Comparison of ENCODE assay signal across 10 mouse cellular contexts in genomic region chr16:94155041-94155653, GRCm38 (mm10).
A peak's percentile ranks its signal among the peaks of the same experiment; 100 is the strongest.
DNase-seq lines count a peak whose midpoint lies in the region; ATAC-seq lines count a peak whose summit lies in the region.
"Had no signal": no experiment of that assay in that cellular context is flagged by ENCODE, and none has a peak within 500 bp of the region (broad histone marks: within the 10 kb centered on the region; RNA-seq: fewer than 3 reads in every experiment).

No protein-coding gene starts in this region.

- no peaks in the 10 kb centered on the region for H3K9me3 ChIP-seq in hindbrain, embryonic 10.5 days
- H3K9me3 ChIP-seq in midbrain, embryonic 13.5 days = no peaks in the 10 kb centered on the region
- H3K9me3 ChIP-seq: liver, embryonic 15.5 days; stomach, embryonic 15.5 days had no signal

- peak overlapping the region; percentile 19 for H3K27ac ChIP-seq in hindbrain, embryonic 10.5 days
- H3K27ac ChIP-seq in midbrain, embryonic 13.5 days = peak overlapping the region; percentile 44; the same call in 1 of the 2 replicates
- H3K27ac ChIP-seq: liver, embryonic 15.5 days; stomach, embryonic 15.5 days had no signal

- no peak overlapping the region; the same call in 1 of the 2 replicates for H3K4me2 ChIP-seq in midbrain, embryonic 13.5 days (replicated peaks)
- H3K4me2 ChIP-seq: liver, embryonic 15.5 days; stomach, embryonic 15.5 days had no signal

- intact Hi-C loops in left cerebral cortex, postnatal 25 days (cut with DNase I) = no loop called here
- intact Hi-C loops in left cerebral cortex, postnatal 36 days (cut with DNase I) = no loop called here

- H3K27me3 ChIP-seq in hindbrain, embryonic 10.5 days (ENCODE audit: insufficient read depth, poor library complexity, severe bottlenecking) = peaks cover 41% of the 10 kb centered on the region
- peaks cover 63% of the 10 kb centered on the region for H3K27me3 ChIP-seq in midbrain, embryonic 13.5 days
- H3K27me3 ChIP-seq: liver, embryonic 15.5 days; stomach, embryonic 15.5 days had no signal

- peak; percentile 82 for ATAC-seq in midbrain, embryonic 13.5 days
- no peak for ATAC-seq in megakaryocyte progenitor cell, adult 5-6 weeks (replicated peaks; ENCODE audit: poor library complexity)

- H3K4me1 ChIP-seq in hindbrain, embryonic 10.5 days (replicated peaks) = peaks cover 23% of the 10 kb centered on the region
- H3K4me1 ChIP-seq in midbrain, embryonic 13.5 days (replicated peaks) = peaks cover 33% of the 10 kb centered on the region

- peak; percentile 11 to 43 for DNase-seq in left cerebral cortex, postnatal 25 days (ENCODE audit: low spot score in 2 of 2)
- DNase-seq in left cerebral cortex, postnatal 36 days (ENCODE audit: low spot score in 2 of 2) = no peak
- DNase-seq in cerebellum, postnatal 14 days = peak; percentile 59 to 72
- peak; percentile 45 for DNase-seq in hindbrain, embryonic 10.5 days (ENCODE audit: low spot score)
- DNase-seq in thymus, postnatal 0 days (ENCODE audit: low spot score) = no peak
- DNase-seq in kidney, adult 9 months = no peak

- WGBS in hindbrain, embryonic 10.5 days = 17% methylated on average over 14 of the region's 14 CpGs
- 13% methylated on average over 14 of the region's 14 CpGs for WGBS in midbrain, embryonic 13.5 days

- H3K4me3 ChIP-seq in hindbrain, embryonic 10.5 days = no peak overlapping the region
- no peak overlapping the region for H3K4me3 ChIP-seq in midbrain, embryonic 13.5 days (replicated peaks)
- H3K4me3 ChIP-seq: liver, embryonic 15.5 days; stomach, embryonic 15.5 days had no signal

- H3K36me3 ChIP-seq in hindbrain, embryonic 10.5 days = no peaks in the 10 kb centered on the region
- H3K36me3 ChIP-seq in midbrain, embryonic 13.5 days = no peaks in the 10 kb centered on the region
- H3K36me3 ChIP-seq: liver, embryonic 15.5 days; stomach, embryonic 15.5 days had no signal

- no peak overlapping the region for H3K9ac ChIP-seq in midbrain, embryonic 13.5 days (replicated peaks)
- H3K9ac ChIP-seq: liver, embryonic 15.5 days; stomach, embryonic 15.5 days had no signal

Comparison
In these comparisons a context has a peak if more than half of its experiments do, and no peak if none do; other contexts are left out.
1. DNase-seq: peak in left cerebral cortex, postnatal 25 days (2 of 2), cerebellum, postnatal 14 days (2 of 2) and hindbrain, embryonic 10.5 days (single experiment); none in left cerebral cortex, postnatal 36 days (0 of 2), thymus, postnatal 0 days (single experiment) and kidney, adult 9 months (single experiment).